Mouse (Mus musculus): ENCODE results near the gene 2010111I01Rik.

GRCm38 (mm10) chr13:63153397-63153796, 188.7 kb downstream of the 2010111I01Rik start:
- TF ChIP-seq POLR2A (IDR thresholded peaks at IDR 0.05; ENCODE audit: extremely low read depth, insufficient read depth, low read length): no peak
- TF ChIP-seq CTCF (IDR thresholded peaks at IDR 0.05; ENCODE audit: low read depth, low read length): no peak
